ENCODE assay signal across 8 mouse cellular contexts in genomic region chr2:174329663-174330615, GRCm38 (mm10). TPM values are rescaled to one million over a fixed set of nuclear protein-coding genes. Genes with fewer than 3 reads are reported as not detected.
A peak's percentile ranks its signal among the peaks of the same experiment; 100 is the strongest.
DNase-seq lines count a peak whose midpoint lies in the region; ATAC-seq and TF ChIP-seq lines count a peak whose summit lies in the region.

No protein-coding gene starts in this region.

- peak overlapping the region; percentile 54 to 94 (median 85) for H3K4me3 ChIP-seq in CH12.LX (replicated peaks in 1 of 3; ENCODE audit: low read depth in 2 of 3, low read length in 2 of 3, poor library complexity in 1 of 3)
- peak overlapping the region; percentile 97 for H3K4me3 ChIP-seq in forebrain, embryonic 12.5 days (replicated peaks)
- H3K4me3 ChIP-seq in lung, embryonic 15.5 days, result peak overlapping the region; percentile 98

- peak overlapping the region; percentile 92 for H3K27ac ChIP-seq in CH12.LX (ENCODE audit: insufficient read depth, low read depth)
- peak overlapping the region; percentile 99 for H3K27ac ChIP-seq in forebrain, embryonic 12.5 days
- peak overlapping the region; percentile 98 for H3K27ac ChIP-seq in lung, embryonic 15.5 days

- no peak; the same call in 1 of the 2 replicates for TF ChIP-seq POLR2A in CH12.LX (IDR thresholded peaks at IDR 0.05; ENCODE audit: low read depth, low read length)

- TF ChIP-seq EP300 in CH12.LX (IDR thresholded peaks at IDR 0.05; ENCODE audit: low read length), result no peak

- 0 out of 2 replicates have a peak, but pooled peaks have one; percentile 22 for ATAC-seq in cerebellum, adult (ENCODE audit: insufficient number of reproducible peaks, low FRiP score, low TSS enrichment)
- peak; percentile 83 for ATAC-seq in forebrain, embryonic 12.5 days (ENCODE audit: low FRiP score)
- peak; percentile 89 for ATAC-seq in lung, embryonic 15.5 days (ENCODE audit: borderline replicate concordance, extremely low read depth, low FRiP score, low TSS enrichment)

- under 1% methylated on average over 101 of the region's 131 CpGs for WGBS in forebrain, embryonic 12.5 days
- under 1% methylated on average over 80 of the region's 131 CpGs for WGBS in lung, embryonic 15.5 days

- no peak for TF ChIP-seq RAD21 in CH12.LX (IDR thresholded peaks at IDR 0.05; ENCODE audit: low read depth, low read length)

- H3K4me1 ChIP-seq in CH12.LX (ENCODE audit: control insufficient read depth in 1 of 2, insufficient read depth in 2 of 2), result peaks cover 10 to 35% of the 10 kb centered on the region in 2 experiments
- peaks cover 45% of the 10 kb centered on the region for H3K4me1 ChIP-seq in forebrain, embryonic 12.5 days
- H3K4me1 ChIP-seq in lung, embryonic 15.5 days, result peaks cover 42% of the 10 kb centered on the region

- H3K36me3 ChIP-seq in CH12.LX (replicated peaks in 1 of 2; ENCODE audit: control insufficient read depth in 1 of 2, insufficient read depth in 1 of 2, low read length in 1 of 2), result peaks cover 8 to 13% of the 10 kb centered on the region in 2 experiments
- H3K36me3 ChIP-seq in forebrain, embryonic 12.5 days (replicated peaks), result 0 out of 2 replicates have a peak, but pooled peaks cover 3% of the 10 kb centered on the region
- peaks cover 4% of the 10 kb centered on the region; the same call in 1 of the 2 replicates for H3K36me3 ChIP-seq in lung, embryonic 15.5 days

- intact Hi-C loops in heart, postnatal 10 days (cut with DNase I), result loop anchor here (2.0 kb wide), 2 partner anchors 87 to 133 kb away; no protein-coding TSS in a partner anchor

- peak overlapping the region; percentile 37; the same call in 1 of the 2 replicates for H3K4me2 ChIP-seq in CH12.LX (ENCODE audit: insufficient read depth, low read depth, poor library complexity, severe bottlenecking)
- peak overlapping the region; percentile 70 for H3K4me2 ChIP-seq in forebrain, embryonic 12.5 days
- H3K4me2 ChIP-seq in lung, embryonic 15.5 days, result peak overlapping the region; percentile 66

- peak in 1 of 2 experiments; percentile 7; a peak in 1 of 4 replicates for TF ChIP-seq CTCF in CH12.LX (conservative IDR thresholded peaks at IDR 0.05 in 1 of 2, IDR thresholded peaks at IDR 0.05 in 1 of 2; ENCODE audit: low read depth in 2 of 2, low read length in 2 of 2)

- in situ Hi-C loops in CH12.LX (cut with MboI; ENCODE audit: low pct_ligation_motif_present, low pct_unique_long_range_greater_than_20kb, low sequenced_read_pairs), result no loop called here

- peaks cover 48% of the 10 kb centered on the region for H3K79me2 ChIP-seq in CH12.LX (replicated peaks; ENCODE audit: control insufficient read depth, extremely low read depth, insufficient read depth, poor library complexity, severe bottlenecking)

- no peaks in the 10 kb centered on the region for H3K27me3 ChIP-seq in CH12.LX (replicated peaks)
- H3K27me3 ChIP-seq in forebrain, embryonic 12.5 days, result peaks cover 5% of the 10 kb centered on the region; the same call in 1 of the 2 replicates
- H3K27me3 ChIP-seq in lung, embryonic 15.5 days, result no peaks in the 10 kb centered on the region

- peak overlapping the region; percentile 99 for H3K9ac ChIP-seq in CH12.LX (ENCODE audit: insufficient read depth, low read depth)
- H3K9ac ChIP-seq in forebrain, embryonic 12.5 days, result peak overlapping the region; percentile 99
- peak overlapping the region; percentile 99 for H3K9ac ChIP-seq in lung, embryonic 15.5 days

- peak; percentile 64 for DNase-seq in CH12.LX (ENCODE audit: extremely low read depth)
- DNase-seq in heart, postnatal 10 days, result peak; percentile 88 to 90
- peak; percentile 66 to 74 for DNase-seq in layer of hippocampus, adult 18-20 months (ENCODE audit: low spot score in 2 of 2)
- DNase-seq in ovary, postnatal 36 days (ENCODE audit: low spot score), result peak; percentile 89
- DNase-seq in thymus, postnatal 14 days, result peak; percentile 84

- peaks cover 8% of the 10 kb centered on the region for H3K9me3 ChIP-seq in CH12.LX (replicated peaks; ENCODE audit: low read length)
- no peaks in the 10 kb centered on the region; the same call in 1 of the 2 replicates for H3K9me3 ChIP-seq in forebrain, embryonic 12.5 days
- no peaks in the 10 kb centered on the region for H3K9me3 ChIP-seq in lung, embryonic 15.5 days

- dilution Hi-C loops in CH12.LX (cut with MboI; ENCODE audit: extremely low pct_ligation_motif_present, extremely low pct_unique_long_range_greater_than_20kb, low sequenced_read_pairs), result no loop called here

TF ChIP-seq in CH12.LX, 34 proteins besides CTCF, POLR2A, EP300 and RAD21:
- TF ChIP-seq NELFE (IDR thresholded peaks at IDR 0.05; ENCODE audit: low read depth, low read length) (0 out of 2 replicates have a peak, but pooled peaks have one; percentile 25), RCOR1 (conservative IDR thresholded peaks at IDR 0.05; ENCODE audit: low read depth, low read length) (no peak), MAZ (IDR thresholded peaks at IDR 0.05; ENCODE audit: low read depth, low read length) (peak; percentile 82), GABPA (IDR thresholded peaks at IDR 0.05; ENCODE audit: insufficient replicate concordance, low read depth, low read length) (no peak), MAX (IDR thresholded peaks at IDR 0.05; ENCODE audit: low read length) (no peak), TCF12 (IDR thresholded peaks at IDR 0.05; ENCODE audit: low read depth, low read length) (0 out of 2 replicates have a peak, but pooled peaks have one; percentile 24)

RNA-seq across cellular contexts. Expression of gene Gm20721, which starts 16.6 kb away (rescaled TPM):
- total RNA-seq in CH12.LX (2012; rRNA removed) (48.9 and 55.7 TPM in 2 replicates), CH12.LX (2014; rRNA removed) (not detected in 2 replicates)
- polyA plus RNA-seq in CH12.LX (2012; ENCODE audit: insufficient read length, low read depth), result 259 and 363 TPM in 2 replicates
- 7.1 and 7.5 TPM in 2 replicates for polyA plus RNA-seq in forebrain, embryonic 12.5 days (2016; fragmentation: Nextera tagmentation; extraction: Ambion mirVana)
- 1 to 10 TPM; 2.4 to 2.8 TPM for total RNA-seq in heart, postnatal 10 days (2021)
- 1 to 10 TPM; 3.1 to 3.2 TPM for total RNA-seq in layer of hippocampus, adult 18-20 months (2021)
- 25.3 and 26.4 TPM in 2 replicates for polyA plus RNA-seq in lung, embryonic 15.5 days (2015; fragmentation: Nextera tagmentation; extraction: Ambion mirVana)

RNA-seq across cellular contexts. Expression of gene Gnas, which starts 45.8 kb away (rescaled TPM):
- total RNA-seq in CH12.LX (2012; rRNA removed), result 393 and 452 TPM in 2 replicates
- 365 and 369 TPM in 2 replicates for total RNA-seq in CH12.LX (2014; rRNA removed)
- polyA plus RNA-seq in CH12.LX (2012; ENCODE audit: insufficient read length, low read depth), result 502 and 537 TPM in 2 replicates
- 1,283 and 1,309 TPM in 2 replicates for polyA plus RNA-seq in forebrain, embryonic 12.5 days (2016; fragmentation: Nextera tagmentation; extraction: Ambion mirVana)
- 1,000 to 10,000 TPM; 1,834 to 2,103 TPM for total RNA-seq in heart, postnatal 10 days (2021)
- 1,000 to 10,000 TPM; 1,915 to 1,929 TPM for total RNA-seq in layer of hippocampus, adult 18-20 months (2021)
- polyA plus RNA-seq in lung, embryonic 15.5 days (2015; fragmentation: Nextera tagmentation; extraction: Ambion mirVana), result 2,028 and 2,095 TPM in 2 replicates

Comparison
In these comparisons a context has a peak if more than half of its experiments do, and no peak if none do; other contexts are left out.
1. Peak in every context shown above with its lines: DNase-seq, ATAC-seq, H3K4me3 ChIP-seq and H3K27ac ChIP-seq.
2. ATAC-seq: peak in every context shown above with its lines; median percentile 89 in lung, embryonic 15.5 days; 83 in forebrain, embryonic 12.5 days; 22 in cerebellum, adult.
3. RNA of gene Gnas, which starts 45.8 kb away (total RNA-seq): 1,834 to 2,103 TPM in heart, postnatal 10 days and 1,915 to 1,929 TPM in layer of hippocampus, adult 18-20 months; 365 to 452 TPM in CH12.LX; every median in the first group is over 4 times any median in the second.